Mouse (Mus musculus): Measurements from ENCODE around the gene Cyth1. TPM values are rescaled to one million over a fixed set of nuclear protein-coding genes. Genes with fewer than 3 reads are reported as not detected.

Cyth1 gene
- total RNA-seq, 2 experiments from 2014 or later = 62.0 to 68.2 TPM

DNA sequence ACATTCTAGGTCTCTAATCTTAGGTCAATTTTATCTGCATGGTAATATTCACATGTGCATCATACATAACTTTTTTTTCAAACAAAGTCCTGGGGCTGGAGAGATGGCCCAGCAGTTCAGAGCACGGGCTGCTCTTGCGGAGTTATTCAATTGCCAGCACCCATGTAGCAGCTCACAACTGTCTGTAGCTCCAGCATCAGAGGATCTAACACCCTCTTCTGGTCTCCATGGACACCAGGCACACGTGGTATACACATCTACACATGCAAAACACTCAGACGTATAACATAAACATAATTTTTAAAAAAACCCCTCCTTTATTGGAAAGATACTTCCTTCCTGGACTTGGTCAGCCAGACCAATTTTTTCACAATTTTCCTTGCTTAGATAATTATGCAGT is 89.6 kb downstream of the Cyth1 start:
- no peak for DNase-seq (ENCODE audit: low spot score in 2 of 2)

- DNase-seq (ENCODE audit: low spot score in 2 of 2) = no peak
Measured at GRCm38 (mm10) chr11:118156480-118157060, 91.8 kb downstream of the Cyth1 start.

GRCm38 (mm10) chr11:118152964-118153363 is 95.4 kb downstream of the Cyth1 start:
- no peak for DNase-seq (ENCODE audit: low spot score in 2 of 2)

DNA sequence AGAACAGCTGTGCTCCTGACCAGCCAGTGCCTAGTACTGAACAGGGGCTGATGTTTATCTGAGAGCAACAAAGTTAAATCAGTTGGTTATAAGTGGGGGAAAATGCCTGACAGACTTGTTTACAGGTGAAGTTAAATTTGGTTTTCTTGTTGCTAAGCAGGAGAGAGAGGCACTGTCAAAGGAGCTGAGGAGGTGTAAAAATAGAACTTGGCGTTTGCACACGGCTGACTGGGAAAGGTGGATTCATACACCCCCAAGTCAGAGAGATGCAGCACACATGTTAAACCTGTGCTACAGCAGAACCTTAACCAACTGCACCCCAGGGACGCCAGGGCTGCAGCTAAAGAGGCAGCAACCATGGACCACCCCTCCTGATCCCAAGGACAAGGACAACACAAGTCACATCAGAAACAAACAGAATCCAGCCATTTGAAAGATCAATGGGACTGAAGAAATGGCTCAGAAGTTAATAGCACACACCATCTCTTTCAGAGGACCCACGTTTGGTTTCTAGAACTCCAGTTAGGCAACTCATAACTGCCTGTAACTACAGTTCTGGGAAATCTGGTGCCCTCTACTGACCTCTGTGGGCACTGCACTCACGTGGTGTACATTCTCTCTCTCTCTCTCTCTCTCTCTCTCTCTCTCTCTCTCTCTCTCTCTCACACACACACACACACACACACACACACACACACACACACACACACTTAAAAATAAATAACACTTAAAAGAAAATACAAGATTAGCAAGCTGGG is 96.8 kb downstream of the Cyth1 start:
- no peak for DNase-seq (ENCODE audit: low spot score in 2 of 2)

- peak; percentile 68 to 75 for DNase-seq (ENCODE audit: low spot score in 2 of 2)
Measured at GRCm38 (mm10) chr11:118150115-118150701, 98.2 kb downstream of the Cyth1 start.

DNA sequence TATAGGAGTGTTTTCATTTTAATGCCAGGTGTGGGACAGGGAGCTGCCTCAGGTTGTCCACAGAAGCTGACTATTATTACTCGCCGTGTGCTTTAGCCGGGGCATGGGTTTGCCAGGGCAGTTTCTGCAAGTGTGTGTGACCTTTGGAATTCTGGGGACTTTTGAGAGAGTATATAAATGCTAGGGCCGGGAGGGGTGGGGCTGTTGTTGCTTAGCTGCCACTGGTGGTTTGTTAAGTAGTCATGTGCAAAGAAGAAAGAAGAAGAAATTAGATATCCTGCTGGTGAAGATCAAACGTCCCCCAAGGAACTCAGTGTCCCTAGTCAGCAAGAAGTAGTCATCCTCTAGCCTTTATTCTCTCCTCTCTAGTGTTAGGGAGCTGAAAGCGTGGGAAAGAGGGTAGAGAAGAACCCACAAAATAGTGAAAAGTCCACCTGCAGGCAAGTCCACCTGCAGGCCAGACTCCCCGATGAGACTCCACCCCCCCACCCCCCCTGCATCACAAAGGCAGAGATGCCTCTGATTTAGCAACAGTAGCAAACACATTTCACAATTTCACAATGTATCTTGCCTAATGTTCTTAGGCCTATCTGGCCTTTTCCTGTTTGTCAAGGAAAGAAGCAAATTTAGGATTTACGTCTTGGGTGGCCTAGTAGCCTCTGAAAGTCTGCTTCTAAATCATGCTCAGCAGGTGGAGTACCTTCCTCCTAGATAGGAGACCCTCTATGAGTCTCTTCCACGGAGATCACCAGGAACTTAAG is 100.3 kb downstream of the Cyth1 start:
- no peak for DNase-seq (ENCODE audit: low spot score in 2 of 2)

- no peak for DNase-seq (ENCODE audit: low spot score in 2 of 2)
Measured at GRCm38 (mm10) chr11:118146446-118146845, 101.9 kb downstream of the Cyth1 start.

GRCm38 (mm10) chr11:118145771-118146351 is 102.5 kb downstream of the Cyth1 start:
- no peak for DNase-seq (ENCODE audit: low spot score in 2 of 2)

- DNase-seq (ENCODE audit: low spot score in 2 of 2) = no peak
Measured at GRCm38 (mm10) chr11:118145092-118145491, 103.3 kb downstream of the Cyth1 start.

DNA sequence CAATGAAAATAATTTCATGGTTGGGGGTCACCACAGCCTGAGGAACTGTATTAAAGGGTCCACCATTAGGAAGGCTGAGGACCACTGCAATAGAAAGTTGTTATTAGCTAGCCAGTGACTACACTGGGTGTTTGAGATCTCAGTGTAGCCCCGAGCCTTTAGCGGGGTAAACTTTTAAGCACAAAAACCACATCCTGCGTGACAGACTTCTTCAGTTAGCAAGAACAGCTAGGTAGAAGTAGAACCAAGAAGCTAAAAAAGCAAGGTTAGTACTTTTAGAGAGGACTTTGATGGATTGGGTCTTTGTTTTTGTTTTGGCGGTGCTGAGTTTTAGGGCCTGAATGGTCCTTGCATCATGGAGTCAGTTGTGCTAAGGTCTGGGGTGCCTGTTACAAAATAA is 104.7 kb downstream of the Cyth1 start:
- no peak for DNase-seq (ENCODE audit: low spot score in 2 of 2)

DNA sequence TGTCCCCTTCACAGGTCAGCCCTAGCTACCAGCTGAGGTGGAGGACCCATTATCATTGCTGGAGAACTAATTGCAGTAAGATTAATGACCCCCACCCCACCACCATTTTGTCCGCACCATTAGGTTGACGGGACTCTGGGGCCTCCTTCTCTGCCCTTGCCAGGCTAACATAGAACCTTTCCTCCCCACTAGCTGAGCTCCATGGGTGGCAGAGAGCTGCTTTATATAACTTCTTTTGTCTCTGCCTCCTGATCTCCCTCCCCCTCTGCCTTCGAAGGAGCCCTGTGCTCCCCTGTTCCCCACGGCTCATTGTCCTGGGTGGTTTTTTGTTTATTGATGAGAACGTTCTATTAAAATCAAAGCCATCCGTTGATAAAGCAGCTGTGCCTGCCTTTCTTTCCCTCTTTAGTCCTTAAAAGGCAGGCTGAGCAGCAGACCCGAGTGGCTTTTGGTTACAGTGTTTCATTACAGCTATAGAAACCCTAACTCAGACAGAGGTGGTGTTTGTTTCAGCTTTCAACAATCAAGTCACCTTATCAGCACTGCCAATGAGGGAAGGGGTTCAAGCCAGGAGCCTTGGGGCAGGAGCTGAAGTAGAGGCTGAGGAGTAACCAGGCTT is 105.7 kb downstream of the Cyth1 start:
- DNase-seq (ENCODE audit: low spot score in 2 of 2) = no peak

GRCm38 (mm10) chr11:118140771-118141565 is 107.4 kb downstream of the Cyth1 start:
- no peak for DNase-seq (ENCODE audit: low spot score in 2 of 2)

GRCm38 (mm10) chr11:118138347-118138746 is 110.0 kb downstream of the Cyth1 start:
- DNase-seq (ENCODE audit: low spot score in 2 of 2) = no peak

GRCm38 (mm10) chr11:118136172-118136632 is 112.2 kb downstream of the Cyth1 start:
- DNase-seq (ENCODE audit: low spot score in 2 of 2) = no peak

DNA sequence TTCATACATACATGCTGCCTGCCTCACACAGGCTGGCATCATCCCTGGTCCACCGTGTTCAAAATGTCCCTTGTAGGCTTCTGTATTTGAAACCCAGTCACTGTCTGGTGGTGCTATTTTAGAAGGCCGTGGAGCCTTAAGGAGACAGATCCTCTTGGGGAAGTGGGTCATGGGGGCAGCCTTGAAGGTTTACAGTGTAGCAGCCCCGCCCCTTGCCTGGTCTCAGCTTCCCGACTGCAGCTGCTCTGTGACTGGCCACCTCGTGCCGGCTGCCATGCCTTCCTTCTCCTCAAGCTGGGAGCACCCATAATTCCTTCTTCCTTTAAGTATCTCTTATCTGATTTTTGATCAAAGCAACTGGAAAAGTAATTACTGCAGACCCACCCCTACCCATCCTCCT is 113.1 kb downstream of the Cyth1 start:
- DNase-seq (ENCODE audit: low spot score in 2 of 2) = no peak

GRCm38 (mm10) chr11:118133752-118134169 is 114.6 kb downstream of the Cyth1 start:
- DNase-seq (ENCODE audit: low spot score in 2 of 2) = no peak

DNA sequence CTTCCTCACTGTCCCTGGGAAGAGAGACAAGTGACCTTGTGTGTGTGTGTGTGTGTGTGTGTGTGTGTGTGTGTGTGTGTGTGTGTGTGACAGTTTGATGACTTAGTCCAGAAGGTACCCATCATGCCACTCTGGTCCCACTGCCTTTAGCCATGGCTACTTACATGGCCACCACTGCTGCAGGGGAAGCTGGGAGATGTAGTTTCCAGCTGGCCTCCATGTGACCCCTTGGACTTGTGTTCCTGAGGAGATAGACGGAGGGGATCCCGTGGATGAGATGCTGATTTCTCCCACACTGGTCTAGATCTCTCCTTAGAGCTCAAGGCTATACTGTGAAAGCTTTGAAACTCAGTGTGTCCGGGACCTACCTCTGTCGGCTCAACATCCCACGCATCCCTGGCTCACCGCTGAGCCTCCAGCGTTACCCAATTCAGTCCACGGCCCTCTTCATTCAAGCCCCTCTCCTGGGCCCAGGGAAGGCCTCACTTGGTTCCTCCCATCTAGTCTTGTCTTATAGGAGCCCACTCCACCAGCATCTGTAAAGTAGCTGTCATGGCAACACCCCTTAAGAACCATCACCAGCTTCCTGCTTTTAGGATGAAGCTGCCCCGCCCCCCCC is 115.2 kb downstream of the Cyth1 start:
- DNase-seq (ENCODE audit: low spot score in 2 of 2) = no peak

DNA sequence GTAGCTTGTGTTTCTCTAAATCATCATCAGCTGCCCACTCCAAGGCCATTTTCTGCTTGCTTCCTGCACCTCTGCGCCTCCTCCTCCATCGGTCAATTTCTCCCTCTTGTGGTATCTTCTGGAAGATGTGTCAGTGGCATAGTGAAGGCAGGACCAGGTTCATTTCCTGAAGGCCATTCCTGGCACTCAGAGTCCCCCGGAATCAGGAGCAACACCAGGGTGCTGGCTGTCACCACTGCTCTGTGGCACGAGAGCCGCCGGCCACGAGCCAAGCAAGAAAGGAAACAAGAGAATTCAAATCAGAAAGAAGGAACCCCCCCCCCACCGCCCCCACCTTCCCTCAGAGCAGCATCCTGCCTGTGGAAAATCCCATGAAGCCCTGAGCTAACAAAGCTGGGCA is 116.3 kb downstream of the Cyth1 start:
- DNase-seq (ENCODE audit: low spot score in 2 of 2) = no peak

DNA sequence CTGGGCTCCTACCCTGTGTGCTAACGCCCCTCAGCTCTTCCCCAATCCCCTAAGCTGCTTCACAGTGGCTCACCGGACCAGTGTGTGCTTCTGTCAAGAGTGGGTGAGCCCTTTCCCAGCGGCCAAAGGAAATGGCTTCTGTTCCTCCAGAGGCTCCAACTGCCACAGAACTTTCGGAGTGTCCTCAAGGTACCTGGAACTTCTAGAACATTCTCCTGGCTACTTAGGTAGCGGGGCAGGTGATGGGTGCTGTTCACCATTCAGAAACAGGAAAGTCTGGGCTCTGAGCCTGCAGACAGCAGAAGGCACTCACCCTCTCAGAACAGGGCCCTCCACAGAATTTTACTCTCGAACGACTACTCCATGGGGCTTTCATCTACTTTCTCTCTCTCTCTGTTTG is 117.9 kb downstream of the Cyth1 start, which contains the start of gene Dnah17:
Gene Dnah17 (minus strand): TSS at position 101 of the 400 bp plus-strand sequence.
- DNase-seq (ENCODE audit: low spot score in 2 of 2) = no peak
